Mouse (Mus musculus) right cerebral cortex, postnatal 14 days (tissue): ENCODE results near the gene Gfpt1.
"Not testable (repeated sequence)": the region's sequence is repeated elsewhere in the genome, so short reads cannot be mapped to it uniquely, and the experiment has no call there.

Experiments
- DNase-seq: peaks from one replicate; pipeline ENCODE4 v3.0.0; 2022

Gene Gfpt1

GRCm38 (mm10) chr6:87042337-87043130 lies at the start of gene Gfpt1:
Gfpt1 (plus strand) TSS chr6:87042846.
- DNase-seq = peak; percentile 95

- DNase-seq = no peak
These were observed 48.4 kb upstream of the Gfpt1 start for GRCm38 (mm10) chr6:86994254-86994653.

GRCm38 (mm10) chr6:86996629-86997307 lies 45.9 kb upstream of the Gfpt1 start:
- peak; percentile 42 for DNase-seq

- no peak for DNase-seq
These were observed 45.3 kb upstream of the Gfpt1 start for GRCm38 (mm10) chr6:86997360-86997759.

- no peak for DNase-seq
These were observed 40.7 kb upstream of the Gfpt1 start for GRCm38 (mm10) chr6:87001995-87002394.

GRCm38 (mm10) chr6:87002521-87003055 lies 40.1 kb upstream of the Gfpt1 start:
- DNase-seq = peak; percentile 89

GRCm38 (mm10) chr6:87004099-87004498 lies 38.5 kb upstream of the Gfpt1 start:
- DNase-seq = no peak

- DNase-seq = no peak
These were observed 37.1 kb upstream of the Gfpt1 start for GRCm38 (mm10) chr6:87005577-87005976.

GRCm38 (mm10) chr6:87008887-87009286 lies 33.8 kb upstream of the Gfpt1 start, which contains the start of gene Nfu1:
Nfu1 (plus strand) TSS chr6:87009236.
- DNase-seq = no peak

GRCm38 (mm10) chr6:87009692-87010328 lies 32.8 kb upstream of the Gfpt1 start:
- peak; percentile 95 for DNase-seq

GRCm38 (mm10) chr6:87016916-87017315 lies 25.7 kb upstream of the Gfpt1 start:
- peak; percentile 44 for DNase-seq

- DNase-seq = no peak
These were observed 23.8 kb upstream of the Gfpt1 start for GRCm38 (mm10) chr6:87018874-87019273.

- no peak for DNase-seq
These were observed 20.9 kb upstream of the Gfpt1 start for GRCm38 (mm10) chr6:87021791-87022190.

- no peak for DNase-seq
These were observed 15.7 kb upstream of the Gfpt1 start for GRCm38 (mm10) chr6:87026980-87027379.

- DNase-seq = no peak
These were observed 13.8 kb upstream of the Gfpt1 start for GRCm38 (mm10) chr6:87028881-87029280.

GRCm38 (mm10) chr6:87031310-87031709 lies 11.3 kb upstream of the Gfpt1 start:
- not testable (repeated sequence) for DNase-seq

GRCm38 (mm10) chr6:87032401-87032800 lies 10.2 kb upstream of the Gfpt1 start:
- no peak for DNase-seq

- no peak for DNase-seq
These were observed 8.3 kb upstream of the Gfpt1 start for GRCm38 (mm10) chr6:87034395-87034794.

GRCm38 (mm10) chr6:87037826-87038620 lies 4.6 kb upstream of the Gfpt1 start:
- no peak for DNase-seq

- DNase-seq = no peak
These were observed 3.5 kb upstream of the Gfpt1 start for GRCm38 (mm10) chr6:87039161-87039560.

GRCm38 (mm10) chr6:87040971-87041370 lies 1.7 kb upstream of the Gfpt1 start:
- no peak for DNase-seq

GRCm38 (mm10) chr6:87041431-87041830 lies 1.2 kb upstream of the Gfpt1 start:
- DNase-seq = no peak

- DNase-seq = no peak
These were observed 676 bp upstream of the Gfpt1 start for GRCm38 (mm10) chr6:87042004-87042336.
